Mouse (Mus musculus): Measurements from ENCODE around the gene Olfr292. TPM values are rescaled to one million over a fixed set of nuclear protein-coding genes. Genes with fewer than 3 reads are reported as not detected.

Gene Olfr292
- polyA plus RNA-seq (2017; shearing (Covaris generic)), result not detected

GRCm38 (mm10) chr7:86688030-86688429, at the start of gene Olfr292:
TSS of gene Olfr292 (plus strand) at chr7:86688330.

GRCm38 (mm10) chr7:86648761-86649160, 39.4 kb upstream of the Olfr292 start, which contains the start of gene Olfr293:
TSS of gene Olfr293 (plus strand) at chr7:86649061.

Other genes starting within 250 kb of the Olfr292 start
- gene Olfr299, start 228.4 kb upstream of the Olfr292 start, polyA plus RNA-seq (2017; shearing (Covaris generic)), result under 1 TPM in 1 of 2 experiments, not detected in 1; 0.07 TPM
- not detected for gene Olfr298, start 195.8 kb upstream of the Olfr292 start, polyA plus RNA-seq (2017; shearing (Covaris generic))
- gene Olfr297, start 168.4 kb upstream of the Olfr292 start, polyA plus RNA-seq (2017; shearing (Covaris generic)), result not detected
- gene Olfr295, start 104.5 kb upstream of the Olfr292 start, polyA plus RNA-seq (2017; shearing (Covaris generic)), result under 1 TPM; 0.16 to 0.22 TPM
- gene Olfr294, start 71.7 kb upstream of the Olfr292 start, polyA plus RNA-seq (2017; shearing (Covaris generic)), result not detected
- not detected for gene Olfr293, start 39.3 kb upstream of the Olfr292 start, polyA plus RNA-seq (2017; shearing (Covaris generic))
- gene Folh1, start 87.6 kb downstream of the Olfr292 start, polyA plus RNA-seq (2017; shearing (Covaris generic)), result under 1 TPM in 1 of 2 experiments, not detected in 1; 0.20 TPM
- gene Vmn2r77, start 106.7 kb downstream of the Olfr292 start, polyA plus RNA-seq (2017; shearing (Covaris generic)), result under 1 TPM; 0.31 to 0.83 TPM
- gene Vmn2r78, start 226.8 kb downstream of the Olfr292 start, polyA plus RNA-seq (2017; shearing (Covaris generic)), result 1 to 10 TPM in 1 of 2 experiments, under 1 TPM in 1; 0.27 to 1.4 TPM

Data from inflammation-experienced regulatory T-cells (primary cell).